Mouse (Mus musculus): Measurements from ENCODE around the gene Sobp. TPM values are rescaled to one million over a fixed set of nuclear protein-coding genes. Genes with fewer than 3 reads are reported as not detected.
A peak's percentile ranks its signal among the peaks of the same experiment; 100 is the strongest.

The Sobp gene
- 10 to 100 TPM; 29.2 to 34.5 TPM for total RNA-seq (2021)
- long read RNA-seq, experiment 1, partial matches to known transcripts = 3 of 9 reads
- long read RNA-seq, experiment 1, other reads (novel, unspliced or antisense) = 6 of 9 reads
- long read RNA-seq, experiment 2, full-length matches to known transcripts = 1 of 11 reads
- long read RNA-seq, experiment 2, partial matches to known transcripts = 5 of 11 reads
- long read RNA-seq, experiment 2, other reads (novel, unspliced or antisense) = 5 of 11 reads

DNA sequence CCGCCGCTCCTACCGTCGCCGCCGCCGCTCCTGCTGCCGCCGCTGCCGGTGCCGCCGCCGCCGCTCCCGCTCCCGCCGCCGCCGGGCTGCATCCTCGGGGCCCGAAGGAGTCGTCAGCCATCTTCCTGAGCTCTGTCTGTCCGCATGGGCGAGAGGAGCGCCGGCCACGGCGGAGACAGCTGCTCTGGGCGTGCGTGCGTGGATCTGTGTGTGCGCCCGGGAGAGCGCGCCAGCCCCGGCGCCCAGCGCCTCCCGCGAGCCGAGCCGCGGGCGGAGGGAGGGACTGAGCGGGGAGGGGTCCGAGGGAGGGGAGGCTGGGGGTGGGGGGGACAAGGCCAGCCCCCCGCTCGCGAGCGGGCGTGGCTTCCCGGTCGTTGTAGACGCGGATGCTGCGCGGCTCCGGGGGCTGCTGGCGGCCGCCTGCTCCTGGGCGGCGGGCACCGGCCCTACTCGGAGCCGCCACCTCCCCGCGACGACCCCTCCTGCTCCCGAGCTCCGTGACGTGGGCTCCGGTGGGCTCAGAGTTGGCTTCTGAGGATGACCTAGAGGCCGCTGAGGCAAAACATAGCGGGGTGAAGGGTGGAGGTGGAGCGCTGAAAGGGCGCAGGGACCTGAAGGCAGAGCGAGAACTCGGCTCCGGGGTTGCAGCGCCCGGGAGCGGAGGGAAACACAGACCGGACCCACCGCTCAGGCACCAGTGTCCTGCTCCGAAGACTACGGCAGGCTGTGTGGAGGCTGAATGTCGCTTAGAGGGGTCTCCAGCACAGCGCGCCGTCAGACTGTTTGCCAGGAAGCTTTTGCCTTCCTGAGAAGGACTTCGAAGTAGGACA lies at the start of gene Sobp, which contains the start of gene 9030612E09Rik:
Gene Sobp (minus strand): TSS at position 205 of the 830 bp plus-strand sequence.
Gene 9030612E09Rik (plus strand): TSS at position 379 of the 830 bp plus-strand sequence.
- H3K27ac ChIP-seq = peak within 1 kb of the TSS; percentile 90

DNA sequence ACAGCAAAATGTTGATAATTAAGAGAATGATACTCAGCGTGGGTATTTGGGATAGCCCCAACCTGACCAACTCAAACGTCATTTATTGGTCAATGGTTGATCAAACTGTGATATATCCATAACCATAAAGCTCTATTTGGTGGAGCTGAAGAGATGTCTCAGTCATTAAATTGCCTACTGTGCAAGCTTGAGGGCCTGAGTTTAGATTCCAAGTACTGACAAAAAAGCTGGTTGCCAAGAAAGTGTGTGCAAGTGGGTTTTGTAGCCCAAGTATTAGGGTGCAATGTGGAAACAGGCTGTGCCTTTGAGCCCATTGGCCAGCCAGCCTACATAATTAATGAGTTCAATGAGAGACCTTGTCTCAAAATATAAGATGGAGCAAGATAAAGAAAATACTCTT lies 49.1 kb upstream of the Sobp start:
- intact Hi-C loops (cut with DNase I) = loop anchor here (5.0 kb wide), 1 partner anchor 231 kb away; no protein-coding TSS in a partner anchor
- DNase-seq = no peak
- no peak for TF ChIP-seq CTCF (IDR thresholded peaks at IDR 0.05)
- Histone ChIP-seq H3K27ac (no peak overlapping the region), H3K4me3 (no peak overlapping the region)

More for the DNA sequence above, at the start of gene Sobp, which contains the start of gene 9030612E09Rik:
- peak; percentile 87 for DNase-seq
- peak within 1 kb of the TSS; percentile 88 for H3K4me3 ChIP-seq
- intact Hi-C loops (cut with DNase I) = loop anchor here (5.0 kb wide), 5 partner anchors 43 to 208 kb away; no protein-coding TSS in a partner anchor
- no peak for TF ChIP-seq CTCF (IDR thresholded peaks at IDR 0.05)

DNA sequence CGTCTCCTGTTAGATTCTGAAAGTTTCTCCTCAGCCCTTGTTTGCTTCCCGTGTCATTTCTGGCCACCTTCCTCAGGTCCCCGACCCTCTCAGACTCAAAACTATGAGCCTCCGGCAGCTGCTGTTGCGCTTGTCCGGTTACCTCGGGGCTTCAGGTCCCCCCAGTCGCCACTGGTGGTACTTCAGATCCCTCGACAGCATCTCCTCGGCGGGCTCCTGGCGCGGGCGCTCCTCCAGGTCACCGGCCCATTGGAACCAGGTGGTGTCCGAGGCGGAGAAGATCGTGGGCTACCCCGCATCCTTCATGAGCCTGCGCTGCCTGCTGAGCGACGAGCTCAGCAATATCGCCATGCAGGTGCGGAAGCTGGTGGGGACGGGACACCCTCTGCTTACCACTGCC lies 47.3 kb upstream of the Sobp start:
- Histone ChIP-seq H3K27ac (peak overlapping the region; percentile 98), H3K4me3 (peak overlapping the region; percentile 86)
- no peak for TF ChIP-seq CTCF (IDR thresholded peaks at IDR 0.05)
- DNase-seq = peak; percentile 61
- intact Hi-C loops (cut with DNase I) = loop anchor here (2.0 to 5.0 kb wide), 2 partner anchors 157 to 229 kb away; no protein-coding TSS in a partner anchor

DNA sequence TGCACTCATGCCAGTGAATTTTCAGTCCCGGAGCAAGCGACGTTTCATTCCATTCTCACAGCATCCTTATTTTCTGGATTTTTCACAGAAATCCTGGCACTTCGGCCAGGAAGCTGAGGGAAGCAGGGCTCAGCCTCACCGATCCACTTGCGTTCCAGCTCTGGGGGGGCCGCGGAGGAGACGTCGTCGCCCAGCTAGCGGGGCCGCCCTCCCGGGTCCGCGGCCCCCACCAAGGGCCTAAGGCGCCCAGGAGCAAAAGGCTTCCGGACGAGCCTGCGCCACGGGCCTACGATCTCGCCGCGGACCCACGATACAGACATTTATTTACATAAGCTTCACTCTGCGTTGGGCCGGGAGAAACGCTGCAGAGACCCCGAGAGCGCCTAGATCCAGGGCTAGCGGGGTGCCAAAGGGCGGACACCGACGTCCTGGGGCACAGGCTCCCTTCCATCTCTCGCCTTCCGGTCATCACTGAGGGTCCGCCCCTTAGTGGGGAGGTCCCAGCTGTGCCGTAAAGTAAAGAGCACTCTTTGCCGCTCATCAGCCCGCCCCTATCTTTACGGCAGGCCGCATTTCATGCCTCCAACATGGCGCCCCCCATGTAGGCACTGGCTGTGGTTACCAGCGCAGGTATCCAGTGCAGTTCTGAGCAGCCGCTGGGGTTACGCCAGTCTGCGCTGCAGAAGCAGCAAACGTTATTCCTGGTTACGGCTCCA lies 46.7 kb upstream of the Sobp start, which contains the start of gene Pdss2:
Gene Pdss2 (plus strand): TSS at position 577 of the 716 bp plus-strand sequence.
- peak; percentile 96 for DNase-seq
- TF ChIP-seq CTCF (IDR thresholded peaks at IDR 0.05) = no peak
- intact Hi-C loops (cut with DNase I) = loop anchor here (2.0 to 5.0 kb wide), 2 partner anchors 158 to 229 kb away; no protein-coding TSS in a partner anchor
- Histone ChIP-seq H3K4me3 (peak within 1 kb of the TSS; percentile 86), H3K27ac (peak within 1 kb of the TSS; percentile 98)

DNA sequence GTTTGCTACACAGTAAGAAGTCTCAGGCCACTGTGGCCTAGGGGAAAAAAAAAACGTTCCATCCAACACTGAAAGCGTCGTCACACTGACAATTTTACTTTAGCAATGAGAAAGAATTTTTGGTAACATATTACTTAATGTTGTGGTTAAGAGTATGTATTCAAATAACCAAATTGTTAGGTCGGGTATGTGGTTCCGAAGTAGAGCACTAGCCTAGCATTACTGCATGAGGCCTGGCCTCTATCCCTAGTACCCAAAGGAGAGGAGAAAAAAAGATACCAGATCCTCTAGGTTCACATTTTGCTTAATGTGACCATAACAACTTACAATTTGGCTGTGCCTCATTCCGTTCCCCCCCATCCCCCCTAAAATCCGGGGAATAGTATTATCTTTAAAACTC lies 46.1 kb upstream of the Sobp start:
- intact Hi-C loops (cut with DNase I) = loop anchor here (2.0 to 5.0 kb wide), 2 partner anchors 158 to 228 kb away; no protein-coding TSS in a partner anchor
- no peak for TF ChIP-seq CTCF (IDR thresholded peaks at IDR 0.05)
- peak overlapping the region; percentile 86 for H3K4me3 ChIP-seq
- peak overlapping the region; percentile 98 for H3K27ac ChIP-seq
- DNase-seq = no peak

DNA sequence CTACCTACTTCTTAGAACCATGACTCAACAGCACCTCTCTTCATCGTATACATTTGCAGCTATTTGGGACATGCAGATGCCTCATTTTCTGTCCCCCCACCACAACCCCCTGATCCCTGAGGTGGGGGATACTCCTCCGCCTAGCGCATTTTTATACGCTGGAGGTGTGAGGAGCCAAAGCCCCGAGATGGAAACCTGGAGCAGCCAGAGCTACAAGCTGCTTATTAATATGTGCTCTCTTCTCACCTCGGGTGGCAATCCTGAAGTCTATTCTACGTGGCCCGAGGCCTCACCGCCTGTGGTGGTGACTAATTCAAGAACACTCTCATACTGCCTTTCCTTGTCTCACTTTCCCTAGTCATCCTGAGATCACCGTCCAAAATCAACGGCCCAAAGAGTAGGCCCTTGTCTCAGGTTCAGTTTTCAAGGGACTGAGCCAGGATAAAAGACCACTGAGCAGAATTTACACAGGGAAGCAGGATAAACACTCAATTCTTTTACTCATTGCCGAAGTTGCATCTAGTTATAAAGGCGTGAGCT lies 43.1 kb upstream of the Sobp start:
- Histone ChIP-seq H3K27ac (no peak overlapping the region), H3K4me3 (no peak overlapping the region)
- no peak for TF ChIP-seq CTCF (IDR thresholded peaks at IDR 0.05)
- intact Hi-C loops (cut with DNase I) = loop anchor here (5.0 kb wide), 1 partner anchor 40 kb away; no protein-coding TSS in a partner anchor
- no peak for DNase-seq

DNA sequence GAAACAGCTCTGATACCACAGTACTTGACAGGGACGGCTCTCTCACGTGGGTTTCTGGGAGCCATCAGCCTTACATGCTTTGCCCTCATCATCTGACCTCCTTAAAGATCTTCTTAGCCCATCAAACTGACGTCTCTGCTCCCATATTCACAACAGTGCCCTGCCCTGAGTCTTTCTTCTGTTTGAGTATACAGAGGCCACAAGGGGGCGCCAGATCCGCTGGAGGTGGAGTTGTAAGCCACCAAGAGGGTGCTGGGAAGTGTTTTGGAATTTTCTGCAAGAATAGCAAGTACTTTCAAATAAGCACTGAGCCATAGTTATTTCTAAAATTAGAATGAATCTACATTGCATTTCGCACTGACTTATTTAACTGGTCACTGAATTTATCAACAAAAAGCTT lies 37.5 kb upstream of the Sobp start:
- TF ChIP-seq CTCF (IDR thresholded peaks at IDR 0.05) = peak; percentile 63
- Histone ChIP-seq H3K27ac (no peak overlapping the region), H3K4me3 (no peak overlapping the region)
- DNase-seq = peak; percentile 48
- intact Hi-C loops (cut with DNase I) = no loop called here

DNA sequence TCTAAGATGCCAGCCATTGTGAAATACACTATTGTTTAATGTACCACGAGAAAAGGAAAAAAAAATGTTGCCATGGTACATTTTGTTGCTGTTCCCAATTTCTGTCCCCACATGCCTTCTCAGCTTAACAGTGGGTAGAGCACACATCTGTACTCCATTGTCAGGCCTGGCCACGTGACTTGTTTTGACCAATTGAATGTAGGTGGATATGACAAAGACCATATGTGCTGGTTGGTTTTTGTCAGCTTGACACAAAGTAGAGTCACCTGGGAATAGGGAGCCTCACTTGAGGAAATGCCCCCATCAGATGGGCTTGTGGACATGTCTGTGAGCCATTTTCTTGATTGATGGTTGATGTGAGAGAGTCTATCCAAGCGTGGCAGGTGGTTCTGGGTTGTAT lies 29.5 kb upstream of the Sobp start:
- intact Hi-C loops (cut with DNase I) = no loop called here
- no peak for TF ChIP-seq CTCF (IDR thresholded peaks at IDR 0.05)
- H3K4me3 ChIP-seq = no peak overlapping the region
- H3K27ac ChIP-seq = no peak overlapping the region
- DNase-seq = no peak

DNA sequence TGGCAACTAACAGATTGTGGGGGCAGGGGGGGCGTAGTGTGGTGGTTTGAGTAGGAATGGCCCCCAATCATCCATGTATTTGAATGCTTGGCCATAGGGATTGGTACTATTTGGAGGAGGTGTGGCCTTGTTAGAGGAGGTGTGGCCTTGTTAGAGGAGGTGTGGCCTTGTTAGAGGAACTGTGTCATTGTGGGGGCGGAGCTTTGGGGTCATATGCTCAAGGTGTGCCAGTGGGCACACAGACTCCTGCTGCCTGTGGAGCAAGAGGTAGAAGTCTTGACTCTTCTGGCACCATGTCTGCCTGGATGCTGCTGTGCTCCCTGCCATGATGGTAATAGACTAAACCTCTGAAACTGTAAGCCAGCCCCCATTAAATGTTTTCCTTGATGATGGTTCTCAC lies 25.9 kb upstream of the Sobp start:
- TF ChIP-seq CTCF (IDR thresholded peaks at IDR 0.05) = no peak
- intact Hi-C loops (cut with DNase I) = no loop called here
- DNase-seq = no peak
- Histone ChIP-seq H3K27ac (no peak overlapping the region), H3K4me3 (no peak overlapping the region)

DNA sequence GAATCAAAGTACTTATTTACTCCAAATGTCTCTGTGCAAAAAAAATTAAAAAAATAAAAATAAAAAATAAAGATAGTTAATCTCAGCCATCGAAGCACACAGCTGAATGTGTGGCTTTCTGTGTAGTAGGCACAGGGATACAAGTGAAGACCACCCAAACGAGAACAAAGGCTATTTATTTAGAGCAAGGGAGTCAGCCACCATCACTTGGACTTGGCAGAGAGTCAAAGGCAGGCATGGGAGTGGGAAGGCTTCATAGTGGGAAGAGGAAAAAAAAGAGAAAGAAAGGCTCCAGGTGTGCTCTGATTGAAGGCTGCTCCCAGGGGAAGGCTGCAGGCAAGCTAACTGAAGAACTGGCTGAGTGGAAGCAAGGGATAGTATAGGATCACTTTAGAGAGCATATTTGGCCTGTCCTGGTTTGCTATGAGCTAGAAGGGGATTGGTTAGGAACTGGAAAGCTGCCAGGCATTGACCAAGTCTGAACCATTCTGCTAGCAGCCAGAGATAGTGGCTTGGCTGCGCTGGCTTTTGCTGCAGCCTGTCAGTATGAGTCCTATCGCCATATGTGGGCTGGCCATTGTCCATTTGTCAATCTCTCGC lies 6.1 kb upstream of the Sobp start:
- no peak for DNase-seq
- TF ChIP-seq CTCF (IDR thresholded peaks at IDR 0.05) = no peak
- intact Hi-C loops (cut with DNase I) = no loop called here

DNA sequence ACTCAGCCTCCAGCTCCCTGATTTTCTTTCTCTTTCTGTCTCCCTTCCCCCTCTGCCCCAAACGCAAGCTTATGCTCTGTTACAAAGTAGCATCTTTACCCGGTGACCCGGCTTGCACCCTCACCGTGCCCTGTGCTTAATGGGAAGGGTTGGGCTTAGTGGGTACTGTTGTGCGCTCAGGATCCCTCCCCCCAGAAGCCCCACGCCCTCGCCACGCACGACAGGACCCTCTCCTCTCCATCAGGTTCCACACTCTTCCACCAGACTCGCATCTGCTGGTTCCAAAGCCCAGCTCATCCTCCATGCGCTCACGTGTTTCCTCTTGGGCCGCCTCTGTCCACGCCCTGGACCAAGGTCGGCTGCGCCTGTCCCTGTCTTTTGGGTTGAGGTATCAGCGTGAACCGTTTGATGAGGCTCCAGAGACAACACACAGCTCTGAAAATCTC lies 849 bp upstream of the Sobp start:
- intact Hi-C loops (cut with DNase I) = loop anchor here (5.0 kb wide), 1 partner anchor 42 kb away; no protein-coding TSS in a partner anchor
- peak overlapping the region; percentile 90 for H3K27ac ChIP-seq
- peak overlapping the region; percentile 88 for H3K4me3 ChIP-seq
- DNase-seq = peak; percentile 48
- TF ChIP-seq CTCF (IDR thresholded peaks at IDR 0.05) = no peak

More for the DNA sequence above, 6.1 kb upstream of the Sobp start:
- Histone ChIP-seq H3K4me3 (no peak overlapping the region), H3K27ac (no peak overlapping the region)

All from gastrocnemius, adult 2 months (tissue).